Mouse (Mus musculus): ENCODE results near the gene Ttc21a. TPM values are rescaled to one million over a fixed set of nuclear protein-coding genes. Genes with fewer than 3 reads are reported as not detected.

Gene Ttc21a
- polyA plus RNA-seq (2014; fragmentation: Illumina TruSeq; extraction: RNeasy Lipid Tissue Mini Kit (QIAGEN cat#74804); ENCODE audit: low read depth, low replicate concordance): not detected

DNA sequence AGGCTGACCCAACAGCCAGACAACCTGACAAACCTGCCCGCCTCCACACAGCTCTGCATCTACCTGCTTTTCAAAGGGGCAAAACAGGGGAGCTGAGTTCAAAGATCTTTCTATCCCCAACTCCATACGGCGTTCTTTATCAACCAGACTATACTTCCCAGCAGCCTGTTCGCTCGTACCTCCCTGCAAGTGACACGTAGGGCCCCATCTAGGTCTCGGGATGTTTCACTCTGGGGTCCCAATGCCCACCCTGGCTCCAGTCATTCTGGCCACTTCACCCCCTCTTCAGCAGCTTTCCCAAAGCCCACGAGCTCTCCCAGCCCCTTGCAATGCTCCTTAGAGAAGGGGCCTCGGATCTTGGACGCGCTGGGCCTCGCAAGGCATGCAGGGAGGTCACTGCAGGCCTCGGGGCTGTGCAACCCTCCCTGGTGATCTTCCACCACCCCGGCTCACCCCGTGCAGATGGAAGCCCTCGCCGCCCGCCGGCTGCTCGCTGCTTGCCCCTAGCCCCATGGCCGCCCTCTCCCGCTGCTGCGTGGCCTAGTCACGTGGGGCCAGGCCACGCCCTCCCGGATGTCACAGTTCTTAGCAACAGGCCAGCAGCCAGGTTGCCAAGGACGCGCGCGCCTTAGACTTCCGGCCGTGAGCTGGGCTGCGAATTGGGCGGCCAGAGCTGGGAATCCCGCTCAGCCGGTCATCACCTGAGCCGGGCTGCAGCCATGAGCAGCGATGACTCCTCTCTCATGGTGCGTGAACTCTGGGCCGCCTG is at the start of gene Ttc21a, which contains the start of gene Gorasp1:
TSS of gene Ttc21a (plus strand) at position 602 of the 769 bp plus-strand sequence.
TSS of gene Gorasp1 (minus strand) at position 561 of the 769 bp plus-strand sequence.

GRCm38 (mm10) chr9:119894339-119895009 is 42.9 kb upstream of the Ttc21a start, which contains the start of gene Wdr48:
TSS of gene Wdr48 (plus strand) at chr9:119894878.

GRCm38 (mm10) chr9:119984536-119985011 is 47.2 kb downstream of the Ttc21a start, which contains the start of gene Csrnp1:
TSS of gene Csrnp1 (minus strand) at chr9:119984658.

Other genes with a start within 250 kb of the Ttc21a start
- not detected for gene Scn10a, start 218.3 kb upstream of the Ttc21a start, polyA plus RNA-seq (2014; fragmentation: Illumina TruSeq; extraction: RNeasy Lipid Tissue Mini Kit (QIAGEN cat#74804); ENCODE audit: low read depth, low replicate concordance)
- 0.57 TPM for gene Scn11a, start 112.2 kb upstream of the Ttc21a start, polyA plus RNA-seq (2014; fragmentation: Illumina TruSeq; extraction: RNeasy Lipid Tissue Mini Kit (QIAGEN cat#74804); ENCODE audit: low read depth, low replicate concordance)
- gene Wdr48, start 42.7 kb upstream of the Ttc21a start, polyA plus RNA-seq (2014; fragmentation: Illumina TruSeq; extraction: RNeasy Lipid Tissue Mini Kit (QIAGEN cat#74804); ENCODE audit: low read depth, low replicate concordance): 117 TPM
- gene Gorasp1, start within 50 bp of the Ttc21a start, polyA plus RNA-seq (2014; fragmentation: Illumina TruSeq; extraction: RNeasy Lipid Tissue Mini Kit (QIAGEN cat#74804); ENCODE audit: low read depth, low replicate concordance): 4.2 TPM
- gene Csrnp1, start 47.1 kb downstream of the Ttc21a start, polyA plus RNA-seq (2014; fragmentation: Illumina TruSeq; extraction: RNeasy Lipid Tissue Mini Kit (QIAGEN cat#74804); ENCODE audit: low read depth, low replicate concordance): 0.19 TPM
- not detected for gene Xirp1, start 86.0 kb downstream of the Ttc21a start, polyA plus RNA-seq (2014; fragmentation: Illumina TruSeq; extraction: RNeasy Lipid Tissue Mini Kit (QIAGEN cat#74804); ENCODE audit: low read depth, low replicate concordance)
- 8.9 TPM for gene Cx3cr1, start 132.3 kb downstream of the Ttc21a start, polyA plus RNA-seq (2014; fragmentation: Illumina TruSeq; extraction: RNeasy Lipid Tissue Mini Kit (QIAGEN cat#74804); ENCODE audit: low read depth, low replicate concordance)
- not detected for gene Ccr8, start 154.5 kb downstream of the Ttc21a start, polyA plus RNA-seq (2014; fragmentation: Illumina TruSeq; extraction: RNeasy Lipid Tissue Mini Kit (QIAGEN cat#74804); ENCODE audit: low read depth, low replicate concordance)
- 2.0 TPM for gene Slc25a38, start 172.8 kb downstream of the Ttc21a start, polyA plus RNA-seq (2014; fragmentation: Illumina TruSeq; extraction: RNeasy Lipid Tissue Mini Kit (QIAGEN cat#74804); ENCODE audit: low read depth, low replicate concordance)
- gene Rpsa, start 190.1 kb downstream of the Ttc21a start, polyA plus RNA-seq (2014; fragmentation: Illumina TruSeq; extraction: RNeasy Lipid Tissue Mini Kit (QIAGEN cat#74804); ENCODE audit: low read depth, low replicate concordance): 120 TPM
- gene Mobp, start 212.1 kb downstream of the Ttc21a start, polyA plus RNA-seq (2014; fragmentation: Illumina TruSeq; extraction: RNeasy Lipid Tissue Mini Kit (QIAGEN cat#74804); ENCODE audit: low read depth, low replicate concordance): not detected